Mouse (Mus musculus): ENCODE measurements around the gene Krtap5-2. TPM values are rescaled to one million over a fixed set of nuclear protein-coding genes. Genes with fewer than 3 reads are reported as not detected.
"Not testable (repeated sequence)": the region's sequence is repeated elsewhere in the genome, so short reads cannot be mapped to it uniquely, and the experiment has no call there.

The Krtap5-2 gene
- polyA plus RNA-seq, 1 experiment from 2014 or later: not detected

DNA sequence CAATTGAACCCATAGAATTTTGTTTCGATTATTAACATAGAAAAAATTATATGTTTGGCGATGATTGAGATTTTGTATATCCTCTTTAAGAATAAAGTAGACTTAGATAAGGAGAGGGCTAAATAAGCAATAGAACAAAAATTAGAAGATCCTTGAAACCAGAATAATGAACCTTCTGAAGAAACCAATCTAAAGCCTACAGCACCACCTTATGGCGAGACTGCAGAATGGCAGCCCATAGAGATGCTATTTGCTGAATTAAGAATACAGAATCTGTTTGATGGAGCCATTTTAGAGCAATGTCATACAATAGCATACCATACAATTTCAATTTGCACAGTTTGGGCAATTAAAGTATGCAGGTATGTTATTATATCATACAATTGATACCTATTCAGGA is 6.0 kb downstream of the Krtap5-2 start:
- no peak overlapping the region for H3K4me2 ChIP-seq (replicated peaks)
- no peaks in the 10 kb centered on the region for H3K9me3 ChIP-seq
- H3K9ac ChIP-seq: no peak overlapping the region
- no peak for ATAC-seq (ENCODE audit: insufficient number of reproducible peaks, insufficient read depth, low FRiP score, low TSS enrichment)
- no peak overlapping the region for H3K4me3 ChIP-seq
- H3K27ac ChIP-seq: no peak overlapping the region
- H3K36me3 ChIP-seq: no peaks in the 10 kb centered on the region
- H3K4me1 ChIP-seq: no peaks in the 10 kb centered on the region
- H3K27me3 ChIP-seq: no peaks in the 10 kb centered on the region
- WGBS: 43% methylated on average over 3 of the region's 3 CpGs

GRCm38 (mm10) chr7:142165639-142166038 is 10.2 kb downstream of the Krtap5-2 start, which contains the start of gene Gm4553:
Gene Gm4553 (minus strand): TSS chr7:142165739.
- not testable (repeated sequence) for ATAC-seq (ENCODE audit: insufficient number of reproducible peaks, insufficient read depth, low FRiP score, low TSS enrichment); H3K27me3 ChIP-seq; H3K9me3 ChIP-seq; H3K27ac ChIP-seq; H3K4me2 ChIP-seq (replicated peaks); H3K4me1 ChIP-seq; H3K9ac ChIP-seq; H3K36me3 ChIP-seq; H3K4me3 ChIP-seq

- H3K9me3 ChIP-seq: no peaks in the 10 kb centered on the region
- no peak overlapping the region for H3K4me3 ChIP-seq
- no peaks in the 10 kb centered on the region for H3K4me1 ChIP-seq
- ATAC-seq (ENCODE audit: insufficient number of reproducible peaks, insufficient read depth, low FRiP score, low TSS enrichment): no peak
- no peaks in the 10 kb centered on the region for H3K36me3 ChIP-seq
- no peak overlapping the region for H3K4me2 ChIP-seq (replicated peaks)
- no peak overlapping the region for H3K9ac ChIP-seq
- no peak overlapping the region for H3K27ac ChIP-seq
- WGBS: 93% methylated on average over 3 of the region's 3 CpGs
- H3K27me3 ChIP-seq: no peaks in the 10 kb centered on the region
These were observed 16.4 kb downstream of the Krtap5-2 start for GRCm38 (mm10) chr7:142159366-142159765.

- H3K27me3 ChIP-seq; H3K9ac ChIP-seq; H3K4me2 ChIP-seq (replicated peaks); H3K4me3 ChIP-seq; H3K4me1 ChIP-seq; H3K9me3 ChIP-seq; ATAC-seq (ENCODE audit: insufficient number of reproducible peaks, insufficient read depth, low FRiP score, low TSS enrichment); H3K27ac ChIP-seq; H3K36me3 ChIP-seq: not testable (repeated sequence)
- 47% methylated on average over 2 of the region's 2 CpGs for WGBS
These were observed 18.8 kb downstream of the Krtap5-2 start, which contains the start of gene Gm29735 for GRCm38 (mm10) chr7:142157013-142157412. Gene Gm29735 (minus strand): TSS chr7:142157113.

DNA sequence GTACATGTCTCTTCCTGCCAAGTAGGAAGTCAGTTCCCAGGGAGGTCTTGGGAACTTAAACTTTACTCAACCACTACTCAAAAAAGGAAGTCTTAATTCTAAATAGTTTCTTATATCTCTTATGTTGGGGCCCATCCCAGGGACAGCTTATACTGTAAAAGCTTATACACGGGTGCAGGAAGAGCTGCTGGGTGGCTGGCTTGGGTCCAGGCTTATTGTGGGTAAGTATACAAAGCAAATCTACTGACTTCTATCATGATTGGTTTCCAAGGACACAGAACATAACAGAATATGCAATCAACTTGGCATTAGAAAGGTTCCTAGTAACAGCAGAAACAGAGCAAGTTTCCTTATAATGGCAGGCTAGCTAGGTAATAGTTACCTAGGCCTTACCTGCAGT is 20.5 kb downstream of the Krtap5-2 start:
- no peak overlapping the region for H3K4me3 ChIP-seq
- WGBS: 61% methylated on average over 1 of the region's 1 CpGs
- no peak overlapping the region for H3K27ac ChIP-seq
- no peak for ATAC-seq (ENCODE audit: insufficient number of reproducible peaks, insufficient read depth, low FRiP score, low TSS enrichment)
- no peak overlapping the region for H3K9ac ChIP-seq
- no peaks in the 10 kb centered on the region for H3K27me3 ChIP-seq
- no peak overlapping the region for H3K4me2 ChIP-seq (replicated peaks)
- no peaks in the 10 kb centered on the region for H3K4me1 ChIP-seq
- no peaks in the 10 kb centered on the region for H3K36me3 ChIP-seq
- no peaks in the 10 kb centered on the region for H3K9me3 ChIP-seq

DNA sequence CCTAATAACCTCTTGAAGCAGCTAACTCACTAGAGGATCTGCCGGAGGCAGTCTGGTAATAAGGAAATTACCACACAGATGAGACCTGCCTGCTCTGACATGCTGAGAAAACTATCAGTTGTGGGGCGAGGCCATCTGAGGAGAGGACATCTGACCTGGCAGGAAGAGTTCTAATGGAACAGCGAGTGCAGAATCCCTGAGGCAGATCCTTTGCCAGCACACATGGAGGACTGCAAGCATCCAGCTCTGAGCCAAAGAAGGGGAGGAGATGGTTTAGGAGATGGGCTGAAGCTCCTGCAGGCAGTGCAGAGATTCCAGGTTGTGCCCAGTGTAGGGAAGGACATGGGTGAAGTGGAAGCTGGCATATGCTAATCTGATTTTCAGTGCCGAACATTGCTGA is 23.6 kb downstream of the Krtap5-2 start:
- Histone ChIP-seq H3K4me2 (replicated peaks) (no peak overlapping the region), H3K36me3 (no peaks in the 10 kb centered on the region), H3K9me3 (no peaks in the 10 kb centered on the region), H3K4me1 (no peaks in the 10 kb centered on the region), H3K27ac (no peak overlapping the region), H3K4me3 (no peak overlapping the region), H3K9ac (no peak overlapping the region), H3K27me3 (no peaks in the 10 kb centered on the region)
- ATAC-seq (ENCODE audit: insufficient number of reproducible peaks, insufficient read depth, low FRiP score, low TSS enrichment): no peak
- 75% methylated on average over 4 of the region's 4 CpGs for WGBS

GRCm38 (mm10) chr7:142148633-142149032 is 27.2 kb downstream of the Krtap5-2 start:
- Histone ChIP-seq H3K9me3 (no peaks in the 10 kb centered on the region), H3K4me3 (no peak overlapping the region), H3K4me1 (no peaks in the 10 kb centered on the region), H3K27me3 (peaks cover 3% of the 10 kb centered on the region; the same call in 1 of the 2 replicates), H3K9ac (no peak overlapping the region), H3K36me3 (no peaks in the 10 kb centered on the region), H3K27ac (no peak overlapping the region), H3K4me2 (replicated peaks) (no peak overlapping the region)
- no peak for ATAC-seq (ENCODE audit: insufficient number of reproducible peaks, insufficient read depth, low FRiP score, low TSS enrichment)

DNA sequence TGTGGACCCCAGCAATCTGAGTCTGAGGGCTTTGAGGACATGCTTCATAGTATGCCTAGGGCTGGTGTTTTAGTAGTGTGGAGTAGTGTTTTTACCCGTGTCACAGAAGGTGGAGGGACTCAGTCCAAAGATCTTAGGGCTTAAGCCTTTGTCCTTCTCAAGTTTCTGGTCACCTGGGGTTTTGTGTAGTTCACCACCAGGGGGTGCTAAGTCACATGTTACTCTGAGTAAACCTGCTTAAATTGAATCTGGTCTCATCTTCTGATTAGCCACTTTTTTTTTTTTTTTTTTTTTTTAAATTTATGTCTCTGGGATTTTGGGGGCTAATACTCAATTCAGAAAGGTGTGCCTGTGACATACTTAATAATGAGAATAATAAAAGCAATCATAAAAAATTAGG is 29.8 kb downstream of the Krtap5-2 start:
- ATAC-seq (ENCODE audit: insufficient number of reproducible peaks, insufficient read depth, low FRiP score, low TSS enrichment): no peak

DNA sequence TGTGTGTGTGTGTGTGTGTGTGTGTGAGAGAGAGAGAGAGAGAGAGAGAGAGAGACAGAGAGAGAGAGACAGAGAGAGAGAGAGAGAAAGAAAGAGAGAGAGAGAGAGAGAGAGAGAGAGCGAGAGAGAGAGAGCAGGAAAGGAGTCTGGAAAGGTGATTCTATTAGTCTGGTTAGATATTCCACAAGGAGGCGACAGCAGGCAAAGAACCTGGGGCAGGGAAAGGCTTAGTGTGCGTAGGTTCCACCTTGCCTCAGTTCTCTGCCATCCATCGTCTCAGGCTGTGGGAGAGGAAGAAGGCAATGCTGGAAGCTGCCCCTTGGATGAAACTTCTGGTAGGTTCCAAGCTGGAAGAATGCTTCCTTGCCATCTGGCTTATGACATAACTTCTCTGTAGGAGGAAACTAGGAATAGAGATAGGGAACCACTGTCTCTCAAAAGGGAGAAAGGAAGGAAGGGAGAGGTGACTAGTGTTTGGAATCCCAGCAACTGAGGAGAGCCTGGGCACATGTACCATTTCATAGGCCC is 30.3 kb downstream of the Krtap5-2 start:
- Histone ChIP-seq H3K27me3 (peaks cover 3% of the 10 kb centered on the region; the same call in 1 of the 2 replicates), H3K4me2 (replicated peaks) (no peak overlapping the region), H3K4me1 (no peaks in the 10 kb centered on the region), H3K36me3 (no peaks in the 10 kb centered on the region), H3K9me3 (no peaks in the 10 kb centered on the region), H3K9ac (no peak overlapping the region), H3K4me3 (no peak overlapping the region), H3K27ac (no peak overlapping the region)
- no peak for ATAC-seq (ENCODE audit: insufficient number of reproducible peaks, insufficient read depth, low FRiP score, low TSS enrichment)
- WGBS: 36% methylated on average over 4 of the region's 4 CpGs

More for the DNA sequence above, 29.8 kb downstream of the Krtap5-2 start:
- no peaks in the 10 kb centered on the region for H3K36me3 ChIP-seq
- H3K4me1 ChIP-seq: no peaks in the 10 kb centered on the region
- H3K9ac ChIP-seq: no peak overlapping the region
- 0% methylated on average over 1 of the region's 1 CpGs for WGBS
- H3K4me2 ChIP-seq (replicated peaks): no peak overlapping the region
- H3K27ac ChIP-seq: no peak overlapping the region
- no peak overlapping the region for H3K4me3 ChIP-seq
- no peaks in the 10 kb centered on the region for H3K9me3 ChIP-seq
- H3K27me3 ChIP-seq: peaks cover 3% of the 10 kb centered on the region; the same call in 1 of the 2 replicates

GRCm38 (mm10) chr7:142144507-142144906 is 31.3 kb downstream of the Krtap5-2 start, which contains the start of gene Gm45337:
Gene Gm45337 (minus strand): TSS chr7:142144607.
- ATAC-seq (ENCODE audit: insufficient number of reproducible peaks, insufficient read depth, low FRiP score, low TSS enrichment): no peak
- WGBS: 84% methylated on average over 1 of the region's 1 CpGs
- H3K27me3 ChIP-seq: peaks cover 3% of the 10 kb centered on the region; the same call in 1 of the 2 replicates

DNA sequence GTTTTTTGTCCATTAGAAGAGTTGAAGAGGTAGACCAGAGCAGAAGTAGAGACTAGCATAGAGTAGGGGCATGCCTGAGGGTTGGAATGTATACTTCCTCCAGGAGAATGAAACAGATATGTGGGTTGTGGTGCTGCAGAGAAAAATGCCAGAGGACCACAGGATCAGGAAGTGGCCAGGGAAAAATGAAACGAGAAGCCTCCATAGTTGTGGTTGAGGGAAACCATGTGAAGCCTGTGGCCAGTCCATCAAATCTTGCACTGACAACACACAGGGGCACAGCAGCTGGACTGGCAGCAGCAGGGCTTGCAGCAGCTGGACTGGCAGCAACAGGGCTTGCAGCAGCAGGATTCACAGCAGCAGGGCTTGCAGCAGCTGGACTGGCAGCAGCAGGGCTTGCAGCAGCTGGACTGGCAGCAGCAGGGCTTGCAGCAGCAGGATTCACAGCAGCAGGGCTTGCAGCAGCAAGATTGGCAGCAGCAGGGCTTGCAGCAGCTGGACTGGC is 32.2 kb downstream of the Krtap5-2 start:
- not testable (repeated sequence) for H3K27me3 ChIP-seq; H3K9ac ChIP-seq; H3K4me3 ChIP-seq; H3K4me1 ChIP-seq; H3K27ac ChIP-seq; H3K4me2 ChIP-seq (replicated peaks); H3K9me3 ChIP-seq; H3K36me3 ChIP-seq; ATAC-seq (ENCODE audit: insufficient number of reproducible peaks, insufficient read depth, low FRiP score, low TSS enrichment)
- WGBS: 24% methylated on average over 1 of the region's 1 CpGs

More at GRCm38 (mm10) chr7:142144507-142144906, 31.3 kb downstream of the Krtap5-2 start, which contains the start of gene Gm45337:
- Histone ChIP-seq H3K4me2 (replicated peaks) (no peak within 1 kb of the TSS), H3K9me3 (no peaks in the 10 kb centered on the region), H3K27ac (no peak within 1 kb of the TSS), H3K4me1 (no peaks in the 10 kb centered on the region), H3K9ac (no peak within 1 kb of the TSS), H3K36me3 (no peaks in the 10 kb centered on the region), H3K4me3 (no peak within 1 kb of the TSS)

- Histone ChIP-seq H3K36me3 (no peaks in the 10 kb centered on the region), H3K4me1 (no peaks in the 10 kb centered on the region), H3K27me3 (peaks cover 3% of the 10 kb centered on the region; the same call in 1 of the 2 replicates), H3K9me3 (no peaks in the 10 kb centered on the region), H3K4me3 (no peak overlapping the region), H3K9ac (no peak overlapping the region), H3K27ac (no peak overlapping the region), H3K4me2 (replicated peaks) (no peak overlapping the region)
- ATAC-seq (ENCODE audit: insufficient number of reproducible peaks, insufficient read depth, low FRiP score, low TSS enrichment): no peak
- WGBS: 33% methylated on average over 1 of the region's 1 CpGs
These were observed 35.1 kb downstream of the Krtap5-2 start for GRCm38 (mm10) chr7:142140696-142141095.

Measured in embryonic facial prominence, embryonic 12.5 days (tissue).